Mouse (Mus musculus) 3134 (cell line): Measurements from ENCODE around the gene Fam129c.

ENCODE experiments used
- DNase-seq: peaks from one replicate; pipeline ENCODE4 v3.0.0-alpha.2; 2011; ENCODE audit warnings: low spot score; ENCODE audit not compliant: insufficient read length; ENCODE audit errors: extremely low read depth

Gene Fam129c

DNA sequence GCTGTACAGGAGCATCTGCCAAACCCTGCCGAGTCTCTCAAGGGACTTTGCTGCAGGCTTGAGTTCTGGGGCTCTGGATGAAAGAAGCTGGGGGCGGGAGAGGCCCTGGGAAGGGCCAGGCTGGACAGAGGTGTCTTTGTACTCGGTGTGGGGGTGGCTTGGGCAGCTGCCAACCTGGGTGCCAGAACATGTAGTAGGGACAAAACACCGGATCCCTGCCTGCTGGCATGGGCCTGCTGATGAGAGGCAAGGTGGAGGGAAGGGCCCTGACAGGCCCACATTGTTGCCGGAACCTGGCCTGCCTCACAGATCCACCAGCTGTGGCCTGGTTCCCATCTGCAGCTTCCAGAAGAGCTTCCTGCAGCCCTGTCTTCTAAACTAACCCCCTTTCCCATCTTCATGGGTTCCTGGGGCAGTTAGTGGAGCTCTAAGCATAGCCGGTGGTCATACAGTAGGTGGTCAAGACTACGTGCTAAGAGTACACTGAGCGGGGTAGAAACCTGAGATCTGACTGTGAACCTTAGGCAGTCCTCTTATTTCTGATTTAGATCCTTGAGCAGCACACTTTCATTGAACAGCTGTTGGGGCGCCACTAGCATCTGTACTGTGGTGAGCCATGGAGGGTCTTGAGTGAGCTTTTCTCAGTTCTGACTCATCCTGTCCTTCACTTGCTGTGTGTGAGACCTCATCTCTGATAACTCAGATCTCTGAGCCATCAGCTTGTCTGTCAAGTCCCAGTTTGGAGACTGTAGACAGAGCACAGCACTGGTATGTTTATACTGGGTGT, 24.4 kb upstream of the Fam129c start:
- DNase-seq = peak; percentile 88

- DNase-seq = no peak
Measured at GRCm38 (mm10) chr8:71574426-71574825, 23.0 kb upstream of the Fam129c start.

GRCm38 (mm10) chr8:71575020-71575419, 22.4 kb upstream of the Fam129c start:
- DNase-seq = no peak

GRCm38 (mm10) chr8:71577856-71578387, 19.5 kb upstream of the Fam129c start:
- peak; percentile 61 for DNase-seq

GRCm38 (mm10) chr8:71579009-71579408, 18.4 kb upstream of the Fam129c start:
- DNase-seq = no peak

GRCm38 (mm10) chr8:71579476-71579875, 18.0 kb upstream of the Fam129c start:
- DNase-seq = peak; percentile 79

GRCm38 (mm10) chr8:71580201-71580600, 17.2 kb upstream of the Fam129c start:
- peak; percentile 89 for DNase-seq

GRCm38 (mm10) chr8:71586891-71587290, 10.6 kb upstream of the Fam129c start:
- DNase-seq = no peak

- DNase-seq = no peak
Measured at GRCm38 (mm10) chr8:71588762-71589161, 8.7 kb upstream of the Fam129c start.

DNA sequence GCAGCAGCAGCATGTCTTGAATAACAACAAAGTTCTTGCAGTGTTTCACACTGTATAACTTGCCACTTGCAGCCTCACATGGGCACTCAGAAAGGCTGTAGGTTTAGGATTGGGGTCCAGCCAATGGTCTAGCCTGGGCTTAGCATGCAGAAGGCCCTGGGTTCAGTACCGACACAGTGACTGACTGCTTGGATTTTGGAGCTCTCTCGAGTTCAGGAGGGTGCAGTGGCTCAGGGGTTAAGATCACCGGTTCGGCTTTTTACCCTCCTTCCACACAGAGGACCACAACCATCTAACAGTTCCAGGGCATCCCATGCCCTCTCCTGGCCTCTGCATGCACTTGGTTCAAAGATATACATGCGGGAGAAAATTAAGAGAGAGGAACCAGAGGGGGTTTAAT, 6.4 kb upstream of the Fam129c start:
- no peak for DNase-seq

DNA sequence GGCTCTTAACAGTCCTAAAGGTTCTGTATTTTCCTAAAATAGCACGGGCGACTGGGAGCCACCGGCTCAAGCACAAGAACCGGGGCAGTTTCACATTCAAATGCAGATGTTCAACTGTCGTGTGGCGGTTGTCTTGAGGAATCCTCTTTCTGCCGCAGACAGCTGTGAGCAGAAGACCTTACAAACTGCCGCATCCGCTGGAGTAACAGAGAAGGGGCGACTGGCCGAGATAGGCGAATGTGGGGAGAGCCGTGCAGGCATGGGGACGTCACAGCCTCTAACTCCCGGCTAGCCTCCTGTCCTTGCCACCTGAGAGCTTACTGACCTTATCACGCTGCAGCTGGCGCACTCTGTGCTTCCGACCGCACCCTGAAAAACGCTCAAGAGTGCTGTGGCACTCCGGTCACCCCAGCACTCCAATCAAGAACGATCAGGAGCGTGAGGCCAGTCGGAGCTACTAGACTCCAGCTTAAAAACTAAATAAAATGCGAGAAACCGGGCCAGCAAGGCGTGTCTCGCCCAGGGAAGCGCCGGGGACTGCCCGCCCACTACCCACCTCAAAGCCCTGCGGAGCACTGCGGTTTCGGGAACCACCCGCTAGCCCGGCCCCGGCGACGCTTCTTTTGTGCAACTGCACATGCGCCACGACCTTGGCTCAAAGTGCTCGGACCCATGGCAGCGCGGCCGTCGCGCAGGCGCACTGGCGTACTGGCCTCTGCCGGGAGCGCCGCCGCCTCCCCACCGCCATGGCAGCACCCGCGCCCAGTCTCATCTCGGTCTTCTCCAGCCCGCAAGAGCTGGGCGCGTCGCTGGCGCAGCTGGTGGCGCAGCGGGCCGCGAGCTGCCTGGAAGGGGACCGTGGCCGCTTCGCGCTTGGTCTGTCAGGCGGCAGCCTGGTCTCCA, 5.7 kb upstream of the Fam129c start, which contains the start of gene Pgls:
Pgls (plus strand) TSS at position 706 of the 903 bp plus-strand sequence.
- peak; percentile 95 for DNase-seq

- no peak for DNase-seq
Measured at GRCm38 (mm10) chr8:71592374-71593170, 4.9 kb upstream of the Fam129c start.

- no peak for DNase-seq
Measured at GRCm38 (mm10) chr8:71593556-71594323, 3.7 kb upstream of the Fam129c start.

DNA sequence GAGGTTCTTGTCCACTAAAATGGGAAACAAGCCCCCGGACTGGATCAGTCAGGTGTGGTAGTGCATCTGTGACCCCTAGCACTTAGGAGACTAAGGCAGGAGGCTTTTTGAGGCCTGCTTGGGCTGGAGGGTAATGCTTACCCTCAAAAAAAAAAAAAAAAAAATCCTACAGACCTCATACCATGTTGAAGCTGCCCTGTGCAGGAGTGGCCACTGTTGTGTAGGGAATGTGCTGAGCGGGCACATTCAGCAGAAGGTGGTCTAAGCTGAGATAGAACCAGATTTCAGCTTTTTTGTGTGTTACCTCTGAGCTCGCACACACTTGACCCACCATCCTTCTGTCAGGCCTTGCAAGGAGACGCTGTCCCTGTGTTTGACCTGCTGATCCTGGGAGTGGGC, 3.1 kb upstream of the Fam129c start:
- DNase-seq = no peak

GRCm38 (mm10) chr8:71595862-71596261, 1.6 kb upstream of the Fam129c start:
- DNase-seq = peak; percentile 86

- no peak for DNase-seq
Measured at GRCm38 (mm10) chr8:71596384-71596783, 1.1 kb upstream of the Fam129c start.

DNA sequence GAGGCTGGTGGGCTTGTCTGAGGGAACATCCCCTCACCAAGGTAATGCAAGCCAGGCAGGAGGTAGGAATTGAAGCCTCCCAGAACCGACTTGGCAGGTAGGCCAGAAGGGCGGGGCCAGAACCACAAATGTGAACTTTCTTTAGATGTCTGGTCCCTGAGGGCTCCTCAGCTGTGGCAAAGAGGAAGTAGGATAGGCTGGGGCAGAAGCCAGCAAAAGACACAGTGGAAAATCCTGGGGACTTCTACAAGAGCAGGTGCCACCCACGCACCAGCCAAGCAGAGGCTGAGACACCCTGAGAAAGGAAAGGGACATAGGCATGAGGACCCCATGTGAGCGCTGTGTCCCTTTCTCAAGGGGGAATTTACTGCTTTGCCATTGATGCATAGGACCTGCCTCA, 650 bp upstream of the Fam129c start:
- no peak for DNase-seq

DNA sequence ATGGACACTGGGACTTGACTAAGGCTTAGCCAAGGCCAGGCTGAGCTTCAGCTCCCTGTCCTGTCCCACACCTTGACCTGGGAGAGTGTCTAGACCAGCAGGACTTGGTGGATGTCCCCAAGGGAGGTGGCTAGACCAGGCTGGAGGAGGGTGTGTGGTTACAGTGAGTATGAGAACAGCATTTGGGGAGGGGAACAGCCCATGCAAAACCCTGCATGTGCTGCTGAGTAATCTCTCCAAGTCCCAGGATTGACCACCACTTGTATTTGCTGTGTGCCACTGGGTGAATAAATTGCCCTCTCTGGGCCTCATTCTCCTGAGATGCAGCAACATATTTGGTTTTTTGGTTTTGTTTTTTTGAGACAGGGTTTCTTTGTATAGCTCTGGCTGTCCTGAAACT, 927 bp downstream of the Fam129c start:
- DNase-seq = no peak

DNA sequence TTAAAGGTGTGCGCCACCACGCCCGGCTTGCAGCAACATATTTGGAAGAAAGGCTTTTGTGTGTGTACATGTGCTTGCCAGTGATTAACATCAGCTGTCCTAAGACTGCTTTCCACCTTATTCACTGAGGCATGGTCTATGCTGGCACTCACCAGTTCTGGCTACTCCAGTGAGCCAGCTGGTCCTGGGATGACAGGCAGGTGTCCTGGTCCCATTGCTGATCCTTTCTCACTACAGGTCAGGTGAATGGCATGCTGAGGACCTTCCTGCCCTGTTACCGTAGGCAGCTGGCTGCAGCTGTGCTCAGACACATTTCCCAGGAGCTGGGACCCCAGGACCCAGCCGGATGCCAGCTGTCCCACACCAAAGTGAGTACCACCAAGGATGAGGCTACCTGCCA, 1.4 kb downstream of the Fam129c start:
- no peak for DNase-seq
